Comparison of ENCODE assay signal across 8 mouse cellular contexts in genomic region chr6:53287038-53287561, GRCm38 (mm10). TPM values are rescaled to one million over a fixed set of nuclear protein-coding genes. Genes with fewer than 3 reads are reported as not detected.
DNase-seq lines count a peak whose midpoint lies in the region; ATAC-seq and TF ChIP-seq lines count a peak whose summit lies in the region.

Creb5 (plus strand) TSS chr6:53287270.

- peak within 1 kb of the TSS; percentile 99 for H3K4me2 ChIP-seq in hindbrain, embryonic 16.5 days (ENCODE audit: low read length)

- H3K36me3 ChIP-seq in hindbrain, embryonic 16.5 days (ENCODE audit: control insufficient read depth, insufficient read depth, low read length), result no peaks in the 10 kb centered on the region

- intact Hi-C loops in gastrocnemius, adult 2 months (cut with DNase I), result loop anchor here (10.0 kb wide), 1 partner anchor 188 kb away; no protein-coding TSS in a partner anchor

- H3K4me3 ChIP-seq in gastrocnemius, adult 2 months, result peak within 1 kb of the TSS; percentile 91
- peak within 1 kb of the TSS; percentile 51 for H3K4me3 ChIP-seq in hindbrain, embryonic 16.5 days (ENCODE audit: low read length)

- peaks cover 14% of the 10 kb centered on the region for H3K4me1 ChIP-seq in hindbrain, embryonic 16.5 days (ENCODE audit: control insufficient read depth, insufficient read depth, low read depth, low read length)

- H3K9me3 ChIP-seq in hindbrain, embryonic 16.5 days (ENCODE audit: control insufficient read depth, low read length), result no peaks in the 10 kb centered on the region

- H3K9ac ChIP-seq in hindbrain, embryonic 16.5 days (ENCODE audit: low read depth, low read length), result peak within 1 kb of the TSS; percentile 46; the same call in 1 of the 2 replicates

- DNase-seq in T-cell, adult 2 months (ENCODE audit: low spot score), result peak; percentile 44
- DNase-seq in cerebellum, postnatal 36 days, result peak; percentile 94 to 96
- peak; percentile 92 for DNase-seq in gastrocnemius, adult 2 months
- DNase-seq in left cerebral cortex, adult 18-20 months (ENCODE audit: low spot score in 2 of 2), result peak; percentile 56 to 57
- DNase-seq in lung, postnatal 4 days, result peak; percentile 85 to 93
- DNase-seq in retina, postnatal 1 day, result peak; percentile 95
- DNase-seq in urinary bladder, adult 2 months (ENCODE audit: low spot score), result peak; percentile 67

- ATAC-seq in hindbrain, embryonic 16.5 days, result peak; percentile 86

- H3K27ac ChIP-seq in gastrocnemius, adult 2 months, result peak within 1 kb of the TSS; percentile 89
- no peak within 1 kb of the TSS for H3K27ac ChIP-seq in hindbrain, embryonic 16.5 days (ENCODE audit: low read depth, low read length)

- WGBS in hindbrain, embryonic 16.5 days, result under 1% methylated on average over 43 of the region's 45 CpGs

- H3K27me3 ChIP-seq in hindbrain, embryonic 16.5 days (replicated peaks; ENCODE audit: control insufficient read depth, insufficient read depth, low read length), result peaks cover 34% of the 10 kb centered on the region

- no peak for TF ChIP-seq CTCF in gastrocnemius, adult 2 months (IDR thresholded peaks at IDR 0.05)

RNA-seq across cellular contexts. Expression of gene Creb5, which starts in this region (rescaled TPM):
- total RNA-seq in gastrocnemius, adult 2 months (2021), result 1 to 10 TPM; 4.5 to 6.1 TPM
- polyA plus RNA-seq in hindbrain, embryonic 16.5 days (2015; fragmentation: Nextera tagmentation; extraction: Ambion mirVana), result 3.2 and 4.6 TPM in 2 replicates
- 1 to 10 TPM; 2.5 to 2.7 TPM for total RNA-seq in left cerebral cortex, adult 18-20 months (2021)
- 1.9 and 2.6 TPM in 2 replicates for polyA plus RNA-seq in urinary bladder, adult 2 months (2012; rRNA removed)

Comparison
In these comparisons a context has a peak if more than half of its experiments do, and no peak if none do; other contexts are left out.
1. DNase-seq: peak in every context shown above with its lines; median percentile 95 in cerebellum, postnatal 36 days; 95 in retina, postnatal 1 day; 92 in gastrocnemius, adult 2 months; 89 in lung, postnatal 4 days; 67 in urinary bladder, adult 2 months; 56 in left cerebral cortex, adult 18-20 months; 44 in T-cell, adult 2 months.